Mouse (Mus musculus): ENCODE results near the gene Hoxa3.

GRCm38 (mm10) chr6:52203371-52204049 is 9.6 kb downstream of the Hoxa3 start:
- no peak for TF ChIP-seq CTCF (conservative IDR thresholded peaks at IDR 0.05; ENCODE audit: low read length)
- no peak for TF ChIP-seq POU5F1 (IDR thresholded peaks at IDR 0.05; ENCODE audit: borderline replicate concordance, low read length)
